Mouse (Mus musculus): ENCODE results near the gene Gm16867.
"Not testable (repeated sequence)": the region's sequence is repeated elsewhere in the genome, so short reads cannot be mapped to it uniquely, and the experiment has no call there.

Gene Gm16867

DNA sequence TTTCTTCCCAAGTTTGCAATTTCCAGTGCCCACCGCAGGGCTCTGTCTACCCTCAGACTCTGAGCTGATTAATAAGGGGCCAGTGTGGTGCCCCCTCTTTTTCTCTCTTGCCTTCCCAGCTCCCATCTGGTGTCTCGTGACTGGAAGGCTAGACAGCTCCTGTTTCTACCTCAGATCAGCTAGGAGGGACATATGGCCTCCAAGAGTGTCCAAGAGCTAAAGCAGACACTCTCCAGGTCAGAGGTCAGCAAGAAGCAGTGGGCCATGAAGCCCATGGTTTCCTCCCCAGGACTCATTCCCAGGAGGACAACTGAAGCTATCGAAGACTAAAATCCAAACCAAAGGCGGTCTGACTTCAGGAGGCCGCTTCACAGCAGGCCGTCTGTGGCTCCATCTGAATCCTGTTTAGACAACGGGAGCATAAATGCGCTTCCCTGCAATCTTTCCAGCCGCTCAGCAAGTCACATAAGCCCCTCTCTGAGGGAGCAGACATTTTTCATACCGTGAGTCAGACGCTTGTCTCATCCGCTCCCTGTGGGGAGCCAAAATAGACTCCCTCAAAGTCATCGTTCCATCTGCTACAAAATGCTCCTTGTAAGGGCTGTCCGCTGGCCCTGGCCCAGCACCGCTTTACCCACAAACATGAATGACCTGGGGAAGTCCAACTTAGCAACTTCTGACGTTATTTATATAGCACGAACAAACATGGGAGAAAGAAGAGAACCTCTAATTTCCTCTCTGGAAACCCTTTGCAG, 35.4 kb downstream of the Gm16867 start:
- not testable (repeated sequence) for DNase-seq (ENCODE audit: low spot score)

DNA sequence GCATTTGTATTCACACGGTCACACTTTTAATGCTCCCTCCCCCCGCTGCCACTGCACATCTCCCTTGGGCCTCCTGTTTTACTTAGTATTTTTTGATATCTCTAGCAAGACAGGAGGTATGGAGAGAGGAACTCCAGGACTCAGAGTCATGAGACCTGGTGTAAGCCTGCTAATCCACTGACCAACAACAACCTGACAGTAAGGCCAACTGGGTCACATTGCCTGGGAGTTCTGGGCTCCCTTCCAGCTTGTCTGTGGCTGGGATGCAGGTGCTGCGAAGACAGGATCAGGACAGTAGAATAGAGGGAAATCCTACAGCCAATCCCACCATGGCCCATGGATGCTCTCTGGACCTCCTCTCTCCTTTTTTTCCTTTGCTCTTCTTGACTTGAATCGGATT, 38.7 kb downstream of the Gm16867 start:
- DNase-seq (ENCODE audit: low spot score): not testable (repeated sequence)

DNA sequence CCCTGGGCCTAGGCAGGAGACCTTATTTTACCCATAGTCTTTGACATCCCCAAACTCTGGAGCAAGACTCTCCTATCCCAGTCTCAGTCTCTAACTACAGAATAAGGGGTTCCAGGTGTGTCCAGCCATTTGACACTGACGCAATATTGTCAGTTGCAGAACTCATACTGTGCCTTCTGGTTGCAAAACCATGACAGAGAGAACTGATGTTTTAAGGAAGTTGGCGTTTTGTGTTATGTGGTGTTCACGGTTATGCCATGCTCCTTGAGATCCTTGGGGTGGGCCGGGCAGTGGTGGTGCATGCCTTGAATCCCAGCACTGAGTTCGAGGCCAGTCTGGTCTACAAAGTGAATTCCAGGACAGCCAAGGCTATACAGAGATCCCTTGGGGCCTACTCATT, 45.5 kb downstream of the Gm16867 start:
- DNase-seq (ENCODE audit: low spot score): not testable (repeated sequence)

DNA sequence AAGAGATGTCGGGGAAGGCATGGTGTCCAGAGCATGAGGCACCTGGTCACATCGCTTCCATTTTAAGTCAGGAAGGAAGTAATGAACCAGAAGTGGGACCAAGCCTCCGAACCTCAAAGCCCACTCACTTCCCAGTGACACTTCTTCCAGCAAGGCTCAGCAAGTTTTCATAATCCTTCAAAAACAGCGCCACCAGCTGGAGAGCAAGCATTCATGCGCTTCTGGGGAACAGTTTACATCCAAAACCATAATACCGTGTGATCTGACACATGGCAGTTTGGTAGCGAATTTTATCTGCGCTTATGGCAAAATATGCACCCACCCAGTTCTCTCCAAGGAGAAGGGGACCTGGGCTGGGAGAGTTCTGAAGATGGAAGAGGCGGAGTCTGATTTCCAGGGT, 48.5 kb downstream of the Gm16867 start:
- not testable (repeated sequence) for DNase-seq (ENCODE audit: low spot score)

DNA sequence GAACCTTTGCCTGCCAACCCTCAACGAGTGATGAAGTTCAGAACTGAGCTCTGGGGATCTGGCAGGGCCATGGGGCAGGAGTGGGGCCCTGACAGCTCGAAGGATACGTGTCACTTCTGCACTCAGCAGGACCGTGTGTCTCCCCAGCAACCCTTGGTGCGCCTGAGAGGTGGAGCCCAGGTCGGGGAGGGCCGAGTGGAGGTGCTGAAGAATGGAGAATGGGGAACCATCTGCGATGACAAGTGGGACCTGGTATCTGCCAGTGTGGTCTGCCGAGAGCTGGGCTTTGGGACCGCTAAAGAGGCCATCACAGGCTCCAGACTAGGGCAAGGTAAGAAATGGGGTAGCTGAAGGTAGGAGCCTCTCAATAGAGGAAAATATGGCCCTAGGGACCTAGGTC, 54.3 kb downstream of the Gm16867 start:
- not testable (repeated sequence) for DNase-seq (ENCODE audit: low spot score)

DNA sequence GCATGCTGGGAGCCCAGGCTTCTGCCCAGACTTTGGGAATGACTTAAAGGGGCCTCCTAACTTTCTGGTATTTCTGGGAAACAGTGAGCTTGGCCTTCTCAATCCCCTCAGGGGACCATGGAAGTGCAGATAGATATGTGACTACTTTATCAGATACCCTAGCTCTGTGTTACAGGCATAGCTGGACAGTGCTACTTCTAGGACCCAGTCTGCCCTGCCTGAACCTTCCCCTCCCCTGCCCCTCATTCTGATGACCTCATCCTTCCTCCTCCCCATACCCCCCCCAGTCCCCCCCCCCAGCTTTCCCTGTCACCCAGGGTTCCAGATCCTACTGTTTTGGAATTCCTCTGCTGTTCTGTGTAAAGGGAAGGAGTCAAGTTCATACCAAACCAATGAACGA, 56.2 kb downstream of the Gm16867 start:
- not testable (repeated sequence) for DNase-seq (ENCODE audit: low spot score)

DNA sequence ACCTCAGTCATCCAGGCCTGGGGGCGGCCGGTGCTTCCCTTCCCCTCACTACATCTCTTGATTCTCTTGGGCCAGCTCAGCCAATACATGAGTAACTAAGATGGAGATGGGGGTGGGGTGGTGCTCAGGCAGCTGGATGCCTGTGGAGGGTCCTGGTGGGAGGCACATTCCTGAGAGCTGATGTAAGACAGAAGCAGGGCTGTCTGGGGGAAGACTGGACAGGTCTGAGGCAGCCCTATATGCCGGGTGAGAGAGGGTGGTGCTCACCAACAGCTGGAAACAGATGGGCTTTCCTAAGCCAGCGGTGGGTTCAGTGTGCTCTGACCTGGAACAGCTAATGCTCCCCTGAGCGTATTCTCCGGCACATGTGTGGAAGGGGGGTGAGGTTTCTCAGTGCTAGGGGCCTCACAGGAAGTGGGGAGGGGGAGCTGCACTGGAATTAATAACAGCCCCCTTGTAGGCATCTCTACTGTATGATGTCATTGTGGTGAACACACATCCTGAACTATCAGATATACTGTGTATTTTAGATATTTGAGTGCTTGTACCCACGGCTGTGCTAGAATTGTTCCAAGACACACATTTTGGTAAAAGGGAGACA, 60.0 kb downstream of the Gm16867 start:
- not testable (repeated sequence) for DNase-seq (ENCODE audit: low spot score)

DNA sequence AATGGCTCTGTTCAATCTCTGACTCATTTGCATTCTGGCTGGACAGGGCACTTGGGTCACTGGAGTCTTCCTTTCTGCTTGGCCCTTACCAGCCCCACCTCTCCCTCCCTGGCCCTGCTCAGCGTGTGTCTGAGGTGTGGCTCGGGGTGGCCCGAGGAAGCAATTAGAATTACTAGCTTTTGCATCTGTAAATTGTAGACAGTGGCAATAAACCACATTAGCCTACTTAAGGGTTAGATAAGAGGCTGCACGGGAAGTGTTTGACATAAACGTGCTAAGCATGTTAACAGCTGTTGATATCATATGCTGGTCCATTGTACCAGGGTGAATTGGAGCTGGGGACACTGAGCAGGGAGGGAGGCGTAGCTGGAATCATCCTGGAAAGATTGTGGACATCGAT, 62.2 kb downstream of the Gm16867 start:
- DNase-seq (ENCODE audit: low spot score): not testable (repeated sequence)

DNA sequence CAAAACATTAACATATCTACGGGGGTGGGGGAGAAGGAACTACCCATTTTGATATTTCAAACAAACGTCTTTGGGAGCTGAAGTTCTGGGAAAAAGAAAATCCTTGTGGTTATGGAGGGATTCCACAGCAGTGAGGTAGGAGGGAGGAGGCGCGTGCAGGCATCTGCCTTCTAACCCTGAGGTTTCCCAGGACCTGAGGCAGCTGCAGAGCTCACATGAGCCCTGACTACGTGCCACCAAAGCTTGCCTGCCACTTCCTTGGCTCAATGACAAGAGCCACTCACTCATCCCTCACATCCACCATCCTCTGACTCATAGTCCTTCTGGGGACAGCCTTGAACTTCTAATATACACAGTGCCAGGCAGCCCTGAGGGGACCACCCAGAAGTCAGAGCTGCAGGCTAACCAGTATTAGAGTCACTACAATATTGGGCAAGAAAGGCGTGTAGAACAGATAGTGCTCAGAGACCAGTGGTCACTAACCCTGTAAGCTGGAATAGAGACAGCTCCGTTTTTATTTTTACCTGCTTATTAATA, 64.4 kb downstream of the Gm16867 start:
- DNase-seq (ENCODE audit: low spot score): not testable (repeated sequence)

DNA sequence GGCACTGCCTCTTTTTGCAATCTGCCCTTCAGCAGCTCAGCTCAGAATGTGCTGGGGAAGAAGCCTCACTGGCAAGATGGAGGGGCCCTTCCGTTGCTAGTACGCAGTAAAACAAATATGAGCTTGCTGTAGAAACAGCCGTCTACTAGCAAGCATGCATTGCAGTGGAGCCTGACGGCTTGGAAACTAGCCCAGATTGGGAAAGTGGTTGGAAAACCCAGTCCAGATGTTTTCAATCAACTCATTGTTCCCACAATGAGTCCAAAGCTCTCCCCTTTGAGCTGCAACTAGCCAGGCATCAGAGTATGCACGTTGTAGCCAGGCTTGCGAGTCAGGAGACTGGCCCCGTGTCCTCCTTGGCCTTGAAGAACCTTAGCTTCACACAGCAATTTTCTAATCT, 82.2 kb downstream of the Gm16867 start:
- not testable (repeated sequence) for DNase-seq (ENCODE audit: low spot score)

DNA sequence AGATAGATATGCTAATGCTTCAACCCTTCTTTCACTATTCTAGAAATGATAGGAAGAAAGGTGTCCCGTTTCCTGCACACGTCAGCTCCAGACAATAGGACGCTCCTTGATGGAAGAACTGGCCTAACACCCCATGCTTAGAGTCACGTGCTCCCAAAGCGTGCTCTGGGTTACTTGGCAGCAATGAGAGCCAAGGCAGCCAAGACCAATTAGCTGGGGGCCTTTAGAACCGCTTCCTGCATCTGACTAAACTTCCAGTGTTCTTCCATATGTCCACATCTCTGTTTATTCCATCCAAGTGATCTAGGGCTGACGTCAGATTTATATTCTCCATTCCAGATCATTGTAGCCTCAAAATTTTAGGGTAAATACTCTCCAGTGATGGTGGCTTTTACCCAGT, 85.6 kb downstream of the Gm16867 start:
- DNase-seq (ENCODE audit: low spot score): not testable (repeated sequence)
